Mouse (Mus musculus) limb, embryonic 13.5 days (tissue): ENCODE data around the gene Cd302. TPM values are rescaled to one million over a fixed set of nuclear protein-coding genes. Genes with fewer than 3 reads are reported as not detected.

Experiments used
- ATAC-seq: fragments of 200-750 bp; cut with Nextera tagmentation; 2 replicates; pipeline ENCODE4 v1.8.0; 2017; ENCODE audit warnings: low read depth, moderate number of reproducible peaks, moderate TSS enrichment; ENCODE audit not compliant: low FRiP score
- H3K27ac ChIP-seq: fragments of 300-500 bp; sonication (generic); 2 replicates; pipeline ENCODE4 v1.5.1; 2015; ENCODE audit warnings: inconsistent platforms, mild to moderate bottlenecking, moderate library complexity
- H3K27me3 ChIP-seq: fragments of 300-500 bp; sonication (generic); 2 replicates; pipeline ENCODE4 v1.6.1; 2015; ENCODE audit warnings: mild to moderate bottlenecking, inconsistent platforms
- H3K36me3 ChIP-seq: fragments of 300-500 bp; sonication (generic); 2 replicates; pipeline ENCODE4 v1.6.1; 2015; ENCODE audit warnings: inconsistent platforms, mild to moderate bottlenecking, moderate library complexity
- H3K4me1 ChIP-seq: fragments of 300-500 bp; sonication (generic); 2 replicates; pipeline ENCODE4 v1.6.1; 2015; ENCODE audit warnings: inconsistent platforms
- H3K4me2 ChIP-seq: fragments of 300-500 bp; sonication (generic); replicated peaks from 2 replicates; pipeline ENCODE4 v1.6.1; 2015; ENCODE audit warnings: inconsistent platforms, mild to moderate bottlenecking, moderate library complexity
- H3K4me3 ChIP-seq: fragments of 300-500 bp; sonication (generic); 2 replicates; pipeline ENCODE4 v1.5.1; 2015; ENCODE audit warnings: moderate library complexity, mild to moderate bottlenecking, inconsistent platforms
- H3K9ac ChIP-seq: fragments of 300-500 bp; sonication (generic); 2 replicates; pipeline ENCODE4 v1.6.1; 2015; ENCODE audit warnings: mild to moderate bottlenecking, inconsistent platforms
- H3K9me3 ChIP-seq: fragments of 300-500 bp; sonication (generic); 2 replicates; pipeline ENCODE4 v1.6.1; 2016; ENCODE audit warnings: inconsistent platforms
- WGBS: fragments of 180-500 bp; shearing (Covaris S2); methylation state at CpG from one replicate; pipeline ENCODE4 v1.1.7; 2015; 5-methylcytosine and 5-hydroxymethylcytosine counted together
- polyA plus RNA-seq: library from polyadenylated mRNA; unstranded; fragments of >200 nt; fragmentation: Nextera tagmentation; extraction: Ambion mirVana; gene quantifications from 2 replicates; pipeline ENCODE4 v1.2.1, GENCODE M21; 2015

Gene Cd302
- polyA plus RNA-seq: 43.8 and 45.3 TPM in 2 replicates

DNA sequence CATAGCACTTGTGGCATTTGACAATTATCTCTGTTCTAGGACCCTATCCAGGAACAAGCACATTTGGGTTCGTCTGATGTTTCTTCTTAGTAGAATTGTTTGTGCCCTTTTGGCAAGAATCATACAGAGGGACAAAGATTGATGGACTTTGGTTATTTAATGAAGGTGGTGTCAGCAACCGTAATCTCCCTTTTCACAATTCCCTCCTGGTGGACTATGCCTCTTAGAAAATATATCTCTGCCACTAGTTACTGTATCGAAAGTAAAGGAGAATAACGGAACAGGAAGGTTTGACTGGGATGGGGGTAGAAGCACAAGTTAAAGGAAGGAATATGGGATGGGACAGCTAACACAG is at the start of gene Cd302:
Cd302 (minus strand) TSS at position 22 of the 355 bp plus-strand sequence.
- Histone ChIP-seq H3K9me3 (no peaks in the 10 kb centered on the region), H3K4me3 (peak within 1 kb of the TSS; percentile 56), H3K4me2 (peak within 1 kb of the TSS; percentile 92), H3K27me3 (no peaks in the 10 kb centered on the region), H3K9ac (peak within 1 kb of the TSS; percentile 74), H3K4me1 (peaks cover 13% of the 10 kb centered on the region; the same call in 1 of the 2 replicates), H3K36me3 (no peaks in the 10 kb centered on the region), H3K27ac (no peak within 1 kb of the TSS)
- ATAC-seq: no peak
- 52% methylated on average over 4 of the region's 4 CpGs for WGBS

DNA sequence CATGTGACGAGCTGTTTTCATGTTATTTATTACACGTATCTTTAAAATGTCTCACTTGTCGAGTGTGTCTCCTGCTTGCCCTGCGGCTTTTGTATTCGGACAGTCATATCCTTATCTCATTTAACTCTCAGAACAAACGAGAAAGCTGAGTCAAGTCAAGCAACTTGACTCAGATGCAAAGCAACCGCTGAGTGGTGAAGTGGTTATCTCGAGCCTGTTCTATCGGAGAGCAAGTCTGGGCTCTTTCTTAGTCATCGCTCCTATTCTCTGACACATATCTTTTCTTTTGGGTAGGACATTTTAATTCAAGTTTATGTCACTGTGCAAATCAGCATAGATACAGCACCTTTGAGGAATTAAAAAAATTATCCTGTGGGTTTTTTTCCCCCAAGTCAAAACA is 44.4 kb upstream of the Cd302 start:
- Histone ChIP-seq H3K4me3 (no peak overlapping the region), H3K27me3 (no peaks in the 10 kb centered on the region), H3K4me2 (no peak overlapping the region), H3K36me3 (no peaks in the 10 kb centered on the region), H3K9me3 (no peaks in the 10 kb centered on the region), H3K4me1 (no peaks in the 10 kb centered on the region), H3K27ac (no peak overlapping the region), H3K9ac (no peak overlapping the region)
- 91% methylated on average over 10 of the region's 10 CpGs for WGBS
- no peak for ATAC-seq

GRCm38 (mm10) chr2:60327581-60327980 is 43.3 kb upstream of the Cd302 start:
- WGBS: 84% methylated on average over 11 of the region's 11 CpGs
- Histone ChIP-seq H3K4me2 (no peak overlapping the region), H3K9me3 (no peaks in the 10 kb centered on the region), H3K4me1 (no peaks in the 10 kb centered on the region), H3K27me3 (no peaks in the 10 kb centered on the region), H3K4me3 (no peak overlapping the region), H3K27ac (no peak overlapping the region), H3K36me3 (no peaks in the 10 kb centered on the region), H3K9ac (no peak overlapping the region)
- ATAC-seq: no peak

DNA sequence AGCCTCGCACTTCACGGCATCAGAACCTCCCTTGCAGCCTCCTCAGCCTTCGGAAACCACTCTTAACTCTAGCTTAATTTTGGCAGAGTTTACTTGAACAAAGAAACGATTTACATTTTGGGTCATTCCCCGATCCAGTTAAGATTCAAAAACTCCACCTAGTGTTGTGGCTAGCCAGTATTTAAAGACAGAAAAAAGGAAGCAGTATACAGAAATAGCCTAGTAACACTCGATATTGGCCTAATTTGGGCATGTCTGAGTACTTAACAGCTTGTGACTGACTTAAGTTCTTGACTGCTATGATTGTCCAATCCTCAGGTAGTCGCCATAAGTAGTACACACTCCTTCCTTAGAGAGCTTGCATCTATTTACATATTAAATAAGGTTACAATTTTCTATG is 42.7 kb upstream of the Cd302 start:
- Histone ChIP-seq H3K27me3 (no peaks in the 10 kb centered on the region), H3K4me3 (no peak overlapping the region), H3K4me1 (no peaks in the 10 kb centered on the region), H3K4me2 (no peak overlapping the region), H3K27ac (no peak overlapping the region), H3K9ac (no peak overlapping the region), H3K9me3 (no peaks in the 10 kb centered on the region), H3K36me3 (no peaks in the 10 kb centered on the region)
- ATAC-seq: no peak
- 81% methylated on average over 7 of the region's 7 CpGs for WGBS

GRCm38 (mm10) chr2:60323411-60323810 is 39.1 kb upstream of the Cd302 start:
- Histone ChIP-seq H3K9me3 (no peaks in the 10 kb centered on the region), H3K9ac (no peak overlapping the region), H3K4me3 (no peak overlapping the region), H3K4me1 (no peaks in the 10 kb centered on the region), H3K36me3 (no peaks in the 10 kb centered on the region), H3K27me3 (no peaks in the 10 kb centered on the region), H3K4me2 (no peak overlapping the region), H3K27ac (no peak overlapping the region)
- WGBS: 84% methylated on average over 5 of the region's 5 CpGs
- ATAC-seq: no peak

GRCm38 (mm10) chr2:60322031-60322726 is 37.9 kb upstream of the Cd302 start:
- ATAC-seq: no peak

DNA sequence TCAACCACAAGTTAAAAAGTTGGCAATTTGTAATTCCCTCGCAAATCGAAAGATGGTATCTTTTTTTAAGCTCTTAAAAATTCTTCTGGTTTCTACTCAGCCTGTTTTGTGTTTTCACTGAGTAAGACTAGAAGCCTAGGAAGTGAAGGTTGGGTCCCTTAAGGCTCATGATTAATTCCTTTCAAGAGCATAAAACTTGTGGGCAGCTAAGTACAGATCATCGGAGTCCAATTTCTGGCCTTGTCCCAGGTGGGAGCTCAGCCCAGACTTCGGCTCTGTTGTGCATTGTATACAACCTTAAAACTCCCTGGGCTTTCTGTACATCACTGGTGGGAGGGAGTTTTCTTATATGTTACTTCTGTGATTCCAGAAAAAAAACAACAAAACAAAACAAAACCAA is 19.5 kb upstream of the Cd302 start:
- Histone ChIP-seq H3K36me3 (no peaks in the 10 kb centered on the region), H3K4me2 (no peak overlapping the region), H3K9ac (no peak overlapping the region), H3K4me1 (0 out of 2 replicates have a peak, but pooled peaks cover 7% of the 10 kb centered on the region), H3K4me3 (no peak overlapping the region), H3K27ac (no peak overlapping the region), H3K9me3 (no peaks in the 10 kb centered on the region), H3K27me3 (no peaks in the 10 kb centered on the region)
- ATAC-seq: no peak
- 61% methylated on average over 4 of the region's 4 CpGs for WGBS

More at GRCm38 (mm10) chr2:60322031-60322726, 37.9 kb upstream of the Cd302 start:
- Histone ChIP-seq H3K4me1 (no peaks in the 10 kb centered on the region), H3K9ac (no peak overlapping the region), H3K4me2 (no peak overlapping the region), H3K36me3 (no peaks in the 10 kb centered on the region; the same call in 1 of the 2 replicates), H3K4me3 (no peak overlapping the region), H3K9me3 (no peaks in the 10 kb centered on the region), H3K27me3 (no peaks in the 10 kb centered on the region), H3K27ac (no peak overlapping the region)
- WGBS: 56% methylated on average over 6 of the region's 6 CpGs

DNA sequence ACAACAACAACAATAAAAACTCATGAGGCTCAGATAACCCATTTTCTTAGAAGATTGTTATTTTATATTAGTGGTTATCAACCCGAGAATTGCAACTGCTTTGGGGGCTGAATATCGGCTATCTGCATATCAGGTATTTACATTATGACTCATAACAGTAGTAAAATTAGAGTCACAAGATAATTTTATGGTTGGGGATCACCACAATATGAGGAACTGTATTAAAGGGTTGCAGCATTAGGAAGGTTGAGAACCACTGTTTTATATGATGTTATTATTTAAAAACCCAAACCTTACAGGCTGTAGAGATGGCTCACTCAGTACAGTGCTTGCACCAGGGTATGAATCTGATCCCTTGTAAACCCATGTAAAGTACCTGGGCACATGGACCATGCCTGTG is 15.0 kb upstream of the Cd302 start:
- no peak for ATAC-seq
- no peak overlapping the region for H3K4me3 ChIP-seq
- no peak overlapping the region for H3K4me2 ChIP-seq
- no peaks in the 10 kb centered on the region for H3K9me3 ChIP-seq
- H3K36me3 ChIP-seq: 0 out of 2 replicates have a peak, but pooled peaks cover 3% of the 10 kb centered on the region
- H3K27me3 ChIP-seq: no peaks in the 10 kb centered on the region
- 93% methylated on average over 2 of the region's 2 CpGs for WGBS
- H3K27ac ChIP-seq: no peak overlapping the region
- 0 out of 2 replicates have a peak, but pooled peaks cover 7% of the 10 kb centered on the region for H3K4me1 ChIP-seq
- no peak overlapping the region for H3K9ac ChIP-seq

GRCm38 (mm10) chr2:60298266-60298665 is 14.0 kb upstream of the Cd302 start:
- Histone ChIP-seq H3K4me3 (no peak overlapping the region), H3K9ac (no peak overlapping the region)
- no peak for ATAC-seq

GRCm38 (mm10) chr2:60291381-60291780 is 7.1 kb upstream of the Cd302 start:
- 74% methylated on average over 4 of the region's 4 CpGs for WGBS
- no peaks in the 10 kb centered on the region for H3K36me3 ChIP-seq
- no peak overlapping the region for H3K4me3 ChIP-seq
- H3K27ac ChIP-seq: no peak overlapping the region
- ATAC-seq: no peak
- H3K4me1 ChIP-seq: no peaks in the 10 kb centered on the region
- no peaks in the 10 kb centered on the region for H3K27me3 ChIP-seq
- no peaks in the 10 kb centered on the region for H3K9me3 ChIP-seq
- no peak overlapping the region for H3K4me2 ChIP-seq
- no peak overlapping the region for H3K9ac ChIP-seq

More at GRCm38 (mm10) chr2:60298266-60298665, 14.0 kb upstream of the Cd302 start:
- 0 out of 2 replicates have a peak, but pooled peaks cover 3% of the 10 kb centered on the region for H3K36me3 ChIP-seq
- H3K9me3 ChIP-seq: no peaks in the 10 kb centered on the region
- H3K27me3 ChIP-seq: no peaks in the 10 kb centered on the region
- no peak overlapping the region for H3K27ac ChIP-seq
- no peak overlapping the region for H3K4me2 ChIP-seq
- H3K4me1 ChIP-seq: no peaks in the 10 kb centered on the region
- 77% methylated on average over 3 of the region's 3 CpGs for WGBS

GRCm38 (mm10) chr2:60289451-60289850 is 5.2 kb upstream of the Cd302 start:
- Histone ChIP-seq H3K4me1 (no peaks in the 10 kb centered on the region), H3K9ac (no peak overlapping the region), H3K27ac (no peak overlapping the region), H3K9me3 (no peaks in the 10 kb centered on the region), H3K27me3 (no peaks in the 10 kb centered on the region), H3K4me3 (no peak overlapping the region), H3K36me3 (no peaks in the 10 kb centered on the region), H3K4me2 (no peak overlapping the region)
- 83% methylated on average over 1 of the region's 1 CpGs for WGBS
- ATAC-seq: no peak

GRCm38 (mm10) chr2:60288606-60289005 is 4.3 kb upstream of the Cd302 start:
- Histone ChIP-seq H3K9ac (no peak overlapping the region), H3K4me2 (no peak overlapping the region), H3K4me3 (no peak overlapping the region), H3K27me3 (no peaks in the 10 kb centered on the region), H3K36me3 (no peaks in the 10 kb centered on the region), H3K4me1 (peaks cover 2% of the 10 kb centered on the region; the same call in 1 of the 2 replicates), H3K9me3 (no peaks in the 10 kb centered on the region), H3K27ac (no peak overlapping the region)
- ATAC-seq: no peak
- 84% methylated on average over 4 of the region's 4 CpGs for WGBS
